Mouse (Mus musculus) mouse embryonic stem cell (cell line): ENCODE measurements around the gene Mroh7.

Experiments used
- in situ Hi-C, 2 experiments: fragments of 300-500 bp; cut with MboI; formaldehyde crosslinking; loops; 1 replicate in 1 of 2; 3 replicates in 1 of 2; pipeline ENCODE4 v1.14.3; 2019 to 2020; ENCODE audit warnings: low sequenced_read_pairs in 2 of 2, low pct_unique_long_range_greater_than_20kb in 1 of 2, mixed read lengths in 1 of 2; ENCODE audit not compliant: unreplicated experiment in 1 of 2

The Mroh7 gene

GRCm38 (mm10) chr4:106650833-106651527 is 79.7 kb downstream of the Mroh7 start, which contains the start of gene Pars2:
Gene Pars2 (plus strand): TSS chr4:106651069.
- in situ Hi-C loops: no loop called here

DNA sequence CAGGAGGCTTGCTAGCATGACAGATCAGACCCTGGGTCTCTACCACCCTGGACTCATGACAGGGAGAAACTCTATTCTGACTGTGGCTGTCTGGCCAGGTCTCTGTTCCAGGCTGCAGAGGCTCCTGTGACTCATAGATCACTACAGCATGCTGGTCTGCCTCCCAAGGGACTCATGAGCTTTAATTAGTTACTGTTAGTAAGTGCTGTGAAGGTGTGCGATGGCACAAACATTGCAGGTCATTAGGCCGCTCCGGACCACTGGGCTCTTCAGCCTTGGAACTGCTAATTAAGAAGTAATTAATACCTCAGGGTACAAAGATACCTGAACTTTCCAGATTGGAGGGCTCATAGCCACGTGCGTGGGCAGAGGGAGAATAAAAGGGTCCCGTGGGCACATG is 83.6 kb downstream of the Mroh7 start:
- in situ Hi-C loops: no loop called here

- in situ Hi-C loops: no loop called here
These were observed 84.9 kb downstream of the Mroh7 start for GRCm38 (mm10) chr4:106645797-106646196.

- in situ Hi-C loops: no loop called here
These were observed 86.5 kb downstream of the Mroh7 start for GRCm38 (mm10) chr4:106644218-106644610.

DNA sequence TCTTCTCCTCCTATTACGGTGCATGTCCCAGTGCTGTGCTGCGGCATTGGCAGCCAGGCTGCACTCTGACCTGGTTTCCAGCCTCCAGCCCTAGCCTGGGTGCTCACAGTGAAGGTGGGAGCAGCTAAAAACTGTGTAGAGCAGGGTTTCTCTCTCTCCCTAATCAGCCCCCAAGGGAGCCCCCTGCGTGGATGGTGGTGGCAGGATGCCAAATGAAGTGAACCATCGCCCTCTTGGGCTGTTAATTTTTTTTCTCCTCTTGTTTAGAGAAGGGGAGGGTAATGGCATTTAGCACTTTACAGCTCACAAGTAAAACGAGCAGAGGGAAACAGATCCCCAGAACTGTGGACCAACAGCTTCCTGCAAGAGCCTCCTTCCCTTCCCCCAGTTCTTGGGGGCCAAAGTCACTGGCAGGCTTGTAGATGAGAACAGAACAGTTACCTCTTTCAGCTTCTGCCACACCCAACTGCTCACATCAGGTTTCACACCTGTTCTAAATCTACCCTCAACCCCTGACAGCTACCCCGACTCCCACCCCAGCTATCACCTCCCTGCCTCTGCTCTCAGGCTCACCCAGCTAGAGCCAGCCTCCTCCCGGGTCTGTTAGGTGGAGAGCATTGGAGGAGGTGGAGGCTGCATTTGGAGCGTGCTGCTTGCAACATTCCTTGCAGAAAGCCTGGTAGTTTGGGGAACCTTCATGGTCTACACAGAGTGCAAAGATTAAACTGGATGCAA is 87.1 kb downstream of the Mroh7 start:
- in situ Hi-C loops: no loop called here

DNA sequence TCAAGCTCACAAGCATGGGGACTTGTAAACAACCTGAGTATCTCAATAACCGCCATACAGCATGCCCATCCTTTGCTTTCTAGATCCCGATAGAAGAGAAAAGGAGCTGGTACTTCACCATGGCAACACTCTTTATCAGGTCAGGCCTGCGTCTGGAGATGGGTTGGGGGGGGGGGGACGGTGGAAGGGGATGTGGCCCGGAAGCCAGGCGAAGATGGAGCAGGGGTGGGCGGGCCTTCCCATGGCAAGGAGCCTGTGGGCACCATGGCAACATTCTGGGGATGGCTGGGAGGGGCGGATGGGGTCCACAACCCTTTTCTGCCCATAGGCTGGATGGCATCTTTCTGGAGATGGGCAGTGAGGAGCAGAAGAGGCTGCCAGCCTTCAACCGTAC is 96.6 kb downstream of the Mroh7 start:
- in situ Hi-C loops: loop anchor here in 1 of 2 experiments (5.0 kb wide), 1 partner anchor 73 kb away; no protein-coding TSS in a partner anchor

- in situ Hi-C loops: loop anchor here in 1 of 2 experiments (5.0 kb wide), 1 partner anchor 74 kb away; no protein-coding TSS in a partner anchor
These were observed 97.2 kb downstream of the Mroh7 start for GRCm38 (mm10) chr4:106633281-106634085.

- in situ Hi-C loops: loop anchor here in 1 of 2 experiments (5.0 kb wide), 1 partner anchor 75 kb away; no protein-coding TSS in a partner anchor
These were observed 98.4 kb downstream of the Mroh7 start for GRCm38 (mm10) chr4:106632313-106632712.
